Mouse (Mus musculus): ENCODE data around the gene Gcnt3.

- TF ChIP-seq CHD2 (IDR thresholded peaks at IDR 0.05; ENCODE audit: low read depth, low read length) (no peak), ZNF384 (IDR thresholded peaks at IDR 0.05; ENCODE audit: low read depth, low read length) (peak; percentile 25; the same call in 1 of the 2 replicates), MAFK (IDR thresholded peaks at IDR 0.05; ENCODE audit: insufficient read depth, low read depth, low read length) (no peak), HCFC1 (IDR thresholded peaks at IDR 0.05; ENCODE audit: borderline replicate concordance, insufficient read depth, low read length) (no peak), ZC3H11A (IDR thresholded peaks at IDR 0.05; ENCODE audit: borderline replicate concordance, low read depth, low read length) (no peak)
These were observed 47.5 kb downstream of the Gcnt3 start for GRCm38 (mm10) chr9:69990346-69990745.
